Mouse (Mus musculus) left cerebral cortex, postnatal 14 days (tissue): ENCODE measurements at regions not wholly inside any gene's neighbourhood (a gene's known extent, or its start where the extent isn't known, plus 50 kb on each side); places are given as distances from the start of the nearest gene placed in this dataset.

Experiments used
- DNase-seq, 2 experiments: peaks; one replicate each; pipeline ENCODE4 v3.0.0; 2021 to 2022; ENCODE audit warnings: low spot score in 2 of 2, mixed read lengths in 1 of 2
- intact Hi-C: fragments of 180-260 bp; cut with DNase I; formaldehyde crosslinking; loops from one replicate; pipeline ENCODE4 v1.15.1; 2025

DNA sequence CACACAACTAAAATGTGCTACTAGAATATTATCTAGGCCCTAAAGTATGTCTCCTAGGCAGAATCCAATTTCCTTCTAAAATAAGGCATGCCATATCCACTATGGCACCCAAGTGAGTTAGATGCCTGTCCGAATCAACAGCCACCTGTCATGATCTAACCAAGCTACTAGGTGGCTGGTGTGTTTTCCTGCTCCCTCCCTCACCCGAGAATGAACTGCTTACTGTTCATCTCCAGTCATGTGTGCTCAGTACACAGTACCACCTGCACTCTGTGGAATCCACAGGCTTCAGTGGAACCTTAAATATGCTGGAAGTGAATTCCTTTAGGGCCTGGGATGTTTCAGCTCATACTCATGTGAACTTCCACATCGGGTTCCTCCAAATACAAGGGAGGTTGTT is 121.2 kb upstream of the Zfand5 start:
- intact Hi-C loops: no loop called here

DNA sequence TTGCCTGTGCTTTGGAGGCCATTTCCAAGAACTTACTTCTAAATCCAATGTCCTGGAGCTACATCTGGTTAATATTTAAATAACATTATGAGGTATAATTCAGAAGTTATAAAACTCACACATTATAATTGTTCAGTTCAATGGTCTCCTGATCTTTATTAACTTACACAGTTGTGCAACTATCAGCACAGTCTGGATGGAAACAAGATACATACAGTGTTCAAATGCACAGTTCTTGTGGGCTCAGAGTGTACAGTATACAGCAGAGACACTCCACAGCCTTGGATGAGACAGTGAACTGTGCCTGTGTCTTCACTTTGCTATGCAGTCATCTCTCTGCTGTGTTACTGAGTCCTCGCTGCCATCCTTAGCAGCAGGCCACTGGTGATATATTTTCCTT is 121.8 kb upstream of the Zfand5 start:
- intact Hi-C loops: no loop called here
- DNase-seq: no peak

More for the DNA sequence above, 121.2 kb upstream of the Zfand5 start:
- DNase-seq: no peak

DNA sequence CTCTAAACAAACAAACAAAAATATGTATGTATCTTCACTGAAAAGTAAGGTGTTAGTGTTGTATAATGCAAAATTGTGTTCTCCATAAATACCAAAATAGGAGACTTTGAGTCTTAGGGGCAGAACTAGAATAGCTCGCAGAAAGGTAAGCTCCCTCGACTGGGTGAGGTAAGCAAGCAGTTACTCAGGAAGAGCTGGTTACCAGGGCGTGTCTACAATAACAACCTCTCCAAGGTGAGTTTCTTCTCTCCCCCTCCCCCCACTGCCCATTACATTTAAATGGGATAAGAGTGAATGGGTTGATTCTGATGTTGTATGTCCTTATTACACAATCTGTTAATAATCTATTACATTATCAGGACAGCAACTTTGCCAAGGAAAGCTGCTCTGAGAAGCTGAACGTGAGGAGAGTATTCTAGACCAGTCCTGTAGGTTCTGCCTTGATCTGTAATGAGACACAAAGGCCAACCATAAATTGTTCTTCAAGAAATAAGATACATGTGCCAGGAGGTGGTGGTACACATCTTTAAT is 125.2 kb upstream of the Zfand5 start:
- intact Hi-C loops: no loop called here
- no peak for DNase-seq

DNA sequence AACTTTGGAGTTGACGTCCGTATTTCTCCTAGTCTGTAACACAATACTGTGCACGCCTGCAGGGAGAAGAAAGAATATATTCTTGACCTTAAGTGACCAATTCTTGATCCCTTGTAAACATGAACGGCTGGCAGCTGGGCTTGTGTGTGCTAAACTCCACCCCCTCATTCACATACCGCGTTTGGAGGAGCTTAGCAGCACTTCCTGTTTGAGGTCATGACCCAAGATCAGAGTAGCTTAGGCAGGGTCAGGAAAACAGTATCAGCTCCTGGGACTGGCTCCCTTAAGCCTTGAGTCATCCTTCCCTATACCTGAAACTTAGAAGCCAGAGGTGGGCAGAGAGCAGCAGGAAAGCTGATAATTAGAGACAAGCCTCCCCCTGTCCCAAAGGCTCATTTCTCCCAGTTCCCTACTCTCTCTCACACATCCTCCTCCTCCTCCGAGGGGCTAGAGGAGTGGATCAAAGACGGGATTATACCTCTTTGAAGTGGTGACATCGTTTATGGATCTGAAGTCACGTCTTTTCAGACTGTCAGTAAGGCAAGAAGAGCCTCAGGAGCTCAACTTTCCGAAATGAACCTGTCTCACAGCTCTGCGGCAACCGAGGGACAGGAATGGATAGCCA is 127.3 kb upstream of the Zfand5 start:
- no peak for DNase-seq
- intact Hi-C loops: no loop called here

DNA sequence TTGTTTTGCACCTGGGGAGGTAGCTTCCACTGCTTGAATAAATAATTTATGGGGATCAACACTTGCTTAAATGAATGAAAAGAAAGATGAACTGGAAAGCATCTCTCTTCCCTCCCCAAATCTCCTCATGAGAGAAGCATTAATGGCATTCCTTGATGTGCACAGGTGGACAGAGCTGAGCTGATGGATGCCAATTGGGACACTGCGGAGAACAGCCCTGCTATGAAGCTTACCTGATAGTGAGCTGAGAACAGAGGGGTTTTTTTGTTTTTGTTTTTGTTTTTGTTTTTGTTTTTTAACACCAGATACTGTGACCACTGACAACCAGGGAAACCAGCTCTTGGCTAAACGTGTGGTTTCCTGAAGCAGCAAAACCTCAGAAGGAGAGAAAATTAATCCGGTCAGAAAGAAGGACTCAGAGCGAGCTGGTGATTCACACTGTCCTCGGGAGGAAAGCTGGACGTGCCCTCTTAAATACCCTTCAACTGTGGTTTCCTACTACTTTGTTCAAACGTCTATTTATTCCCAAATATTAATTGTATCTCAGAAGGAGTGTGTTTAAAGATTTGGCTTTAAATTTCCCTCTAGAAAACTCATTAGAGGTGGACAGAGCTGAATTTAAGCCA is 128.0 kb upstream of the Zfand5 start:
- no peak for DNase-seq
- intact Hi-C loops: no loop called here

DNA sequence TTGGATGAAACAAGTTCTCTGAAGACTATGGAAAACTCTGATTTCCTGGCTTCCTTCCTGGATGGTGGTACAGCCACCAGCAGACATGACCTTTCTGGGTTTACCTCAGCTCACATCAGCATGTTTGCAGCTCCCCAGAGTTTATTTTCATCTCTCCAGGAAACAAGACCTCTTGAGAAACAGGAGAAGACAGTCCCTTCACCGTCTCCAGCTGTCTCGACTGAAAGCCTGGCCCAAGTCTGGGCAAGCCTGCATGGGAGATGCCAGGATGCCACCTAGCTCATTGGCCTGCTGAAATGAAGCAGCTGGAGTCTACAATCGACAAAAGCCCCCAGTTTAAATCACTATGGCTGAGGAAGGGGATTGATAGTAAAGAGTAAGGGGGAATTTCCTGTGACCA is 131.6 kb upstream of the Zfand5 start:
- intact Hi-C loops: no loop called here
- DNase-seq: no peak

DNA sequence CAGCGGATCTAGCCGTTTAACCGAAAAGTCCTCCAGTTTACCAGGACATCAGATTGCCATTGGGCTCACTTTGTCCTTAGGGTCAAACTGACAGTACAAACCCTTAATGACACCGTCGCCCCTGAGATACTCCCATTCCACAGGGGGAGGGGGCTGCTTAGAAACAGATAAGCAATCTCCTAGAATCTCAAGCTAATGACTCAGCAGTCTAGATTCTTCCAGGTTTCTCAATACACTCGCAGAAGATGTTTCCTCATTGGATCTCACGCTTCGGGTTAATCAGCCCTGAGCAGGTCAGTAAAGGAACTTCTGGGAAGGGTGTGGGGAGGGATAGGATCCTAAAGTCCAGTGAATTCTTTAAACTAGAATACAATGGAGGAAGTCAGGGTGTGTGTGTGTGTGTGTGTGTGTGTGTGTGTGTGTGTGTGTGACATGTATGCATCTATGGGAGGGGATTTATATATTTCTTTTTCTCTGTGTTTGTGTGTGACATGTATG is 133.0 kb upstream of the Zfand5 start:
- intact Hi-C loops: loop anchor here (10.0 kb wide), 1 partner anchor 136 kb away; the partner anchor contains the start of gene Zfand5

DNA sequence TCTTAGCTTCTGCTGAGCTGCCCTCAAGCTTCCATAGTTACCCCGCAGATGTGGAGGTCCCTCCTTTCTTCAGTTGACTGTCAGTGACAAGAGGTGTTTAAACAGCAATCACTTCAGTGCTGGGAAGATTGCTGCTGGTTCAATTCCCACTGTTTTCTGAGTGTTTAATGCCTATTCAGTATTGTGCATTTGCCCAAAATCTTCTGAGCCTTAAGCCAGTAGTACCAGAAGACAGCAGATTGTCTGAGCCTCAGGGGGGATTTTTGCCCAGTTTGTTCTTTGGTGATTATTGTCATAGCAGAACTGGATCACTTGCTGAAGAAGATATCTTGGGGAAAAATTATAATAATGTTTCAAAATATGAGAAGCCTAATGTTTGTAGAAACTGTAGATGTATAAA is 135.3 kb upstream of the Zfand5 start:
- intact Hi-C loops: loop anchor here (10.0 kb wide), 1 partner anchor 138 kb away; the partner anchor contains the start of gene Zfand5
- DNase-seq: no peak

More for the DNA sequence above, 133.0 kb upstream of the Zfand5 start:
- no peak for DNase-seq

DNA sequence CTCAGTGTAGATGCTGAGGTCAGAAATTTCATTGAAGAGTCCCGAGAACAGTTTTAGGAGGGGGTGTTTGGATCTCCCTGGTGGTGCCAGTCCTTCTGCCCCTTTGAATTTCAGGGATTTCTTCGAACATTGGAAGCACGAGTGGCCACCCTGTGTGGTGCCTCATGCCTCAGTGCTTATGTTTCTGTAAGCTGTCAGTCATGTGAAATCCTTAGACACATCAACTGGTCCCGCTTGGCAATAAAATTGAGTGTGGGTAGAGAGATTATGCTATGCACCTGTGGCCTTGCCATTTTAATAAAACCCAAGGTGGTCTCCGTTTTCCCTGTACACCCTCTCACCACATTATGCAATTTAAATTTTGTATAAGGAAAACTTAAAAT is 136.1 kb upstream of the Zfand5 start:
- intact Hi-C loops: loop anchor here (10.0 kb wide), 1 partner anchor 139 kb away; the partner anchor contains the start of gene Zfand5
- no peak for DNase-seq

DNA sequence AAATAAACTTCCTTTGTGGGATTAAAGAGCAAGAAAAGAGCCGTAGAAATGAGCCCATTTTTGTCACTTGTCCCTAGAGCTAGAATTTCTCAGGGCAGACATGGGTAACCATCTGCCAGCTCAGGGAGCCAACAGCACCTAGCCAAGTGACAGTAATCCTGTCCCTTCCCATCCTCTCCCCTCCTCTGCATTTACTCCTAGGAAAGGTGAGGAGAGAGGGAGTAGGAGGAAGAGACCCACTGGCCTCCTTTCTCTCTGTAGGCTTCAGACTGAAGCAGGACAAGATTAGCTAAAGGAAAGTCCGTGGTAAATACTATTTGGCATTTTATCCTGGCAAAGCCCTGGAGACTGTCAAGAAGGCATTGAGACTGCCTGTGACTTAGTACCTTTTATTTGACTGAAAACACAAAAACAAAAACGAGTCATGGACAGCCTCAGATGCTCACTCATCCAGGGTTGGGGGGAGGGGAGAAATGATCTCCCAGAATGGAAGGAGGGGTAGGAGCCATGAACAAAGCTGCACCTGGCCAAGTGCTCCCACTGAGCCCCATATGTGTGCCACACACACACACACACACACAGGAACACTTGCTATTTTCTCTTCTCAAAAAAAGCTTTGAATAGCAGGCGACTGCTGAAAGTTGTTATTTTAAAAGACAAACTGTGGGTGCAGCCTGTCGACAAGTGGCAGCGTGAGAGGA is 136.6 kb upstream of the Zfand5 start:
- intact Hi-C loops: loop anchor here (10.0 kb wide), 1 partner anchor 139 kb away; the partner anchor contains the start of gene Zfand5
- DNase-seq: peak; percentile 32 to 75

DNA sequence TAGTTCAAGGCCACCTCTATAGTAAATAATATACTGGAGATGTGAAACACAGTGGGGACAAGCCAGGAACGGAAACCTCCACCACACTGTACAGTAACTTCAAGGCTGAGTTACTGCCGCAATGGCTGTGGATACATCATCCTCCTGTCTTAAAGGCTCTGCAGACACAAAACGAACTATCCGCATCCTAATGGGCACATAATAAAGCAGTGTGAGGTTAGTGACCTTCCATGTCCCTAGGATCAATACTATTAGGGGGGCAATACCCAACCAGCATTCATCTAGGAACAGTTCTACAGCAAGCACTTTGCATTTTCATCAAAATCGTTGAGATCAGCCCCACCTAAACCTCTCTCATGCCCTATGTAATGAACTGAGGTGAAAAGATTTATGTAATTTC is 142.4 kb upstream of the Zfand5 start:
- intact Hi-C loops: loop anchor here (10.0 kb wide), 1 partner anchor 145 kb away; the partner anchor contains the start of gene Zfand5
- no peak for DNase-seq

DNA sequence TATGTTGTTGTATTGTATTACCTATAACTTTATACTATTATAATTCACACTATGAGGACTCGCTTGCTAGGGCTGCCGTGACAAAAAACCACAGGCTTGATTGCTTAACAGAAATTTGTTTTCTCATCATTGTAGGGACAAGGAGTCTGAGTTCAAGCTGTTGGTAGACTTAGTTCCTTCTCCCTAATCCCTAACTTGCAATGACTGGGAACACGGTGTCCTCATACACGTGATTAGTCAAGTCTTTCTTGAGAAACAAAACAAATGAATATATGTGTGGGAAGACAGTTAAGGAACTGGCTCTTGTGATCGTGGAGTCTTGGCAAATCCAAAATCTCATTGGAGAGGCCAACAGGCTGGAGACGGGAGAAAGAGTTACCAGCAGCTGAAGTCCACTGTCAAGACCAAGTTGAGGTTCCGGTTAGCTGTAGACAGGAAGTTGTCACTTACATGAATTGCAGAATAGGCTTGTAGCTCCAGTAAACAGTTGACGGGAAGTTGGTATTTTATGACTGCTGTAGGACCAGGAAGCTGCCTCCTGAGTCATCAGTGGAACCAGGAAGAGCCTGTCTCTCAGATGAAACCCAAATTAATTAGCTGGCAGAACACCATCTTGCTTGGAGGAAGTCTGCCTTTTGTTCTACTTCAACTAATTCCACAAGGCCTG is 144.9 kb upstream of the Zfand5 start:
- intact Hi-C loops: no loop called here
- DNase-seq: peak in 1 of 2 experiments; percentile 17

DNA sequence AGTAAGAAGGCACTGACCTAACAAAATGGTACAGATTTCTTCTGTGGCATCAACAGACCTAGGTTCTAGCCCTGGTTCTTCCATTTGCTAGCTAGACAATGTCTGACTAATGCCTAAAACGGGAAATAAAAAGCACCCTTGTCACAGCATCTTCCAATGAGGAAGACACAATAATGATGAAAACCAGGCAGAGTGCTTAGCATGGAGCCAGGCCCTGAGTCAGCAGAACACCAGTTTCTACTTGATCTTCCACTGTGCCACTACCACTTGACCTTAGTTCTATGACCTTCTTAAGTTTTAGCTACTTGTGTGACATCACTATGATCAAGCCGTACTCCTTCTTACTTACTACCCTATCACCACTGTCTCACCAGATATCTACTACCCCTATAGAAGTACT is 145.4 kb upstream of the Zfand5 start:
- no peak for DNase-seq
- intact Hi-C loops: no loop called here

DNA sequence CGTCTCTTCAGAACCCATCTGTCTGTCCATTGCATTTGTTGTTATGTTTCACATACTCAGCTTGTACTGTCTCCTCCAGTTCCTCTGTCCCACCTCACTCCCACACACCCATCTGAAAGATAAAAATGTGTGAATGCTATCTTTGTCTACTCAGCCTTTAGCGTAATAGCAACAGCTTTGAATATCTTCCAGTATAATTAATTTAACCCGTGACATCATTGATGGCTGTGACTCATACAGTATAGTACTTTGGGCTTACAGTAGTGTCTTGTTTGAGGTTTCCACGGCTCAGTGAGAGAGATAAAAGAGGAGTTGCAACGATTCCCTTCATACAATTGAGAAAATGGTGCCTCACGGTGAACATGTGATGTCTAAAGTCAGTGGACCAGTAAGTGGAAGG is 152.6 kb upstream of the Zfand5 start:
- intact Hi-C loops: no loop called here
- peak in 1 of 2 experiments; percentile 60 for DNase-seq

DNA sequence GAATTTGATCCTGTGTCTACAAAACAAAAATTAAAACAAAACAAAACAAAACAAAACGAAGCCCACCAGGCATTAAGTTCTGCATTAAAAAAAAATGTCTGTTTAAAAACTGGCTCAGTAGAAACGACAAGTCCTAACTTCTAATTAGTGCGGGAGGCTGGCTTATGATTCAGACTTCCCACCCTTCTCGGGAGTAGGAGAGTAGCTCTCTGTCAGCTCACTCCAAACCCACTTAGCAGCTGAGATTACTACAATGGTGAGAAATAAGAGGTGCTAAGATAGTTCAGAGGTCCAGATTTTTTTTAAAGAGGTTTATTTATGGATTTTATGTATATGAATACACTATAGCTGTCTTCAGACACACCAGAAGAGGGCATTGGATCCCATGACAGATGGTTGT is 153.3 kb upstream of the Zfand5 start:
- intact Hi-C loops: no loop called here
- no peak for DNase-seq

DNA sequence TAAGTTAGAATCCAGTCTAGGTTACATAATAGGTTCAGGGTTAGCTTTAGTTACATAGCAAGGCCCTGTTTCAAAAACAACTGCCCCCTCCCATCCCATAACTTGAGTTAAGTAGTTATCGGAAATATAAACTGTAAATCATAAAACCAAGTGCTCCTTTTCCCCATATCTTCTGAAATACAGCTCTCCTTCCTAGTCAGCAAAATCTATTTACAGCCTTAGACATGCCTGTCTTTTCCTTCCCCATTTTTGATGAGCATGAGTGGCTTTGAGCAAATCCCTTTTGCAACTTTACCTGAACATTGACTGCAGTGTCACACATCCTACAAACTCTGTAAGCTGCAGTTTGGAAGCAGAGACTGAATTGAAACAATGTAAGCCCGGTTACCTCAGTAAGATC is 156.4 kb upstream of the Zfand5 start:
- no peak for DNase-seq
- intact Hi-C loops: no loop called here

DNA sequence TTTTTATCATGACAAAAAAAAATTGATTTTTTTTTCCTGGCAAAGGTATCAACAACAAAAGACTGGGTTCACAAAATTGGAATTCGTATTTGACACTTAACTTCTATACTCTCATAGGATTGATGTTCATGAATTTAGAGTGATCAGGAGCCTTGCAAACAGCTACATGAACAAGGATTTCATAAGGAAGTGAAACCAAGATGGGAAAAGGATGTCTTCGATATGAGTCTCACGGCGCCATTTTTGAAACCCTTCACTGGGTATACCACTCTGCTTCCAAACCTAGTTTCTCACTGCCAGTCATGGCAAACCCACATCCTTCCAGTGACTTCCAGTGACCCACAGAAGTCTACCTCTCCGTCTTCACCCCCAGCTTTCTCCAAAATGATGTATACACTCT is 157.8 kb upstream of the Tmc1 start:
- no peak for DNase-seq
- intact Hi-C loops: no loop called here

DNA sequence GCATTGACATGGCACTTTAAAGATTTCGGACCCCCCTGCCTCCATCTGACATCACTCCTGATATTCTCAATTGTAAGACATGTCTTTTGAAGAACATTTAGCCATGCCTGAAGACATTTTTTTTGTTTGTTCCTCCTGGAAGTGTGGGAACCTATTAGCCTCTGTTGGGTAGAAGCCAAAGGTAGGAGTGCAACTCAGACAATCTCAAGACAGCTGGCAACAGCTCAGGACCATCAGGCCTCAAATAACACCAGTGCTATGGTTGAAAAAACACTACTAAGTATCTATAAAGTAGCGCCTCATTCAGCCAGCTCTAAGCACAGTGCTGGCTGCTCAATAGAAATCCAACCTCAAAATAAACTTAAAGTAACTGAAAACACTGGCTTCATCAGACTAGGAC is 154.3 kb upstream of the Tmc1 start:
- intact Hi-C loops: no loop called here
- DNase-seq: no peak

DNA sequence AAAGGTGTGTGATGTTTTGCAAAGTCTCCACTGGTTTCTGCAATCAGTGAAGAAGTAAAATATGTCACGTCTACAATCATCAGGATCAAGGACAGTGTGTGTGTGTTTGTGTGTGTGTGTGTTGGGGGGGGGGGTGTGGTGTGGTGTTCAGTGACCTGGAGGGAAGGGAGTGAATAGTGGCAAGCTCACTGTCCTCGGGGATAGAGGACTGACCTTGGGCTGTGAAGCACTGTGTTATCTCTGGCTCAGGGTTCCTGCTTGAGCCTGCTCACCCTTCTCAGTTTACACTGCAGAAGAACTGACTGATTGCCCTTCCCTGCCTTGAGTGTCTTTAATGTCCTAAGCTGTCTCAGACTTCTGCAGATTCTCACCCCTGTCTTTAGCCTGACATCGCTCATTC is 153.7 kb upstream of the Tmc1 start:
- DNase-seq: no peak
- intact Hi-C loops: no loop called here

DNA sequence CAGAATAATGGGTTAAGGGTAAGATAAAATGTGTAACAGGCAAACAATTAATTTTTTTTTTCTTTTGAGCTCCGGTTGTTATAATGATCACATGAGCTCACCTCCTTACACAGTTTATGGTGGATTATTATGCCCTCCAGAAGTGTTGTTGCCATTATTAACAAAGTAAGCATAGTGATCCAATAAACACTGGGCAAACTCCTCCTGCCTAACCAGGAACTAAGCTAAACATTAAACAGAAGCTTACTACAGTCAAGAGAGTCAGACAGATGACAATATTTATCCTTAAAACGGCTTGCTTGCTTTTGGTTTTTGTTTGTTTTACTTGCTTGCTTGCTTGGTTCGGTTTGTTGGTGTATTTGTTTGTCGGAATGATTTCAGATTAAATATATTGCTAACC is 153.3 kb upstream of the Tmc1 start:
- intact Hi-C loops: no loop called here
- DNase-seq: no peak
